Mouse (Mus musculus) ES-E14 (cell line): Measurements from ENCODE around the gene Mgam. TPM values are rescaled to one million over a fixed set of nuclear protein-coding genes. Genes with fewer than 3 reads are reported as not detected.

ENCODE experiments used
- DNase-seq: peaks from one replicate; pipeline ENCODE4 v3.0.0-alpha.2; 2013; ENCODE audit warnings: low read depth, low spot score
- H3K27ac ChIP-seq: 2 replicates; pipeline ENCODE4 v1.5.1; 2012; ENCODE audit warnings: low read depth, mild to moderate bottlenecking, low read length, moderate library complexity, mixed read lengths; ENCODE audit not compliant: poor library complexity, insufficient read depth, severe bottlenecking
- H3K36me3 ChIP-seq: 2 replicates; pipeline ENCODE4 v1.6.1; 2012; ENCODE audit warnings: mild to moderate bottlenecking, low read length, moderate library complexity, mixed read lengths; ENCODE audit not compliant: control insufficient read depth, poor library complexity, insufficient read depth, severe bottlenecking
- H3K4me1 ChIP-seq, 2 experiments: fragments of 150-350 bp in 1 of 2; sonication (generic) in 1 of 2; 2 replicates each; pipeline ENCODE4 v1.6.1; 2012; ENCODE audit warnings: low read length in 2 of 2, mild to moderate bottlenecking in 1 of 2, mixed read lengths in 1 of 2; ENCODE audit not compliant: control insufficient read depth in 2 of 2, insufficient read depth in 2 of 2, poor library complexity in 1 of 2
- H3K4me3 ChIP-seq, 2 experiments: fragments of 150-350 bp in 1 of 2; sonication (generic) in 1 of 2; 2 replicates each; pipeline ENCODE4 v1.5.1; 2012; ENCODE audit warnings: low read length in 2 of 2, low read depth in 1 of 2, mild to moderate bottlenecking in 1 of 2, mixed read lengths in 1 of 2; ENCODE audit not compliant: insufficient read depth in 1 of 2, poor library complexity in 1 of 2, severe bottlenecking in 1 of 2
- H3K9ac ChIP-seq: 2 replicates; pipeline ENCODE4 v1.6.1; 2012; ENCODE audit warnings: low read depth, mild to moderate bottlenecking, low read length, mixed read lengths; ENCODE audit not compliant: poor library complexity, insufficient read depth, severe bottlenecking
- H3K9me3 ChIP-seq: fragments of 150-350 bp; sonication (generic); 2 replicates; pipeline ENCODE4 v1.6.1; 2012; ENCODE audit warnings: low read depth, mild to moderate bottlenecking, low read length; ENCODE audit not compliant: control insufficient read depth, insufficient read depth
- CHD2 ChIP-seq: IDR thresholded peaks from 2 replicates; pipeline ENCODE4 v1.6.1; 2014; ENCODE audit warnings: mild to moderate bottlenecking, low read depth, low read length, inconsistent platforms
- HCFC1 ChIP-seq: IDR thresholded peaks from 2 replicates; pipeline ENCODE4 v1.6.1; 2012; ENCODE audit warnings: low read length, inconsistent platforms, borderline replicate concordance; ENCODE audit not compliant: insufficient read depth
- MAFK ChIP-seq: IDR thresholded peaks from 2 replicates; pipeline ENCODE4 v1.6.1; 2014; ENCODE audit warnings: mild to moderate bottlenecking, low read depth, low read length, inconsistent platforms; ENCODE audit not compliant: insufficient read depth
- ZC3H11A ChIP-seq: IDR thresholded peaks from 2 replicates; pipeline ENCODE4 v1.6.1; 2012; ENCODE audit warnings: low read depth, mild to moderate bottlenecking, inconsistent platforms, low read length, borderline replicate concordance
- ZNF384 ChIP-seq: IDR thresholded peaks from 2 replicates; pipeline ENCODE4 v1.6.1; 2012; ENCODE audit warnings: low read depth, low read length, inconsistent platforms
- in situ Hi-C, 2 experiments: fragments of 600-800 bp; cut with MboI; formaldehyde crosslinking; loops; one replicate each; pipeline ENCODE4 v1.15.1; 2025; ENCODE audit warnings: low sequenced_read_pairs in 2 of 2, inconsistent platforms in 1 of 2; ENCODE audit not compliant: unreplicated experiment in 2 of 2
- total RNA-seq: library from RNA; depleted of rRNA; stranded (reverse); fragments of 300-350 nt; gene quantifications from 2 replicates; pipeline ENCODE4 v1.2.3, GENCODE M21; 2012

Mgam gene
- total RNA-seq, 1 experiment: 0.22 TPM

DNA sequence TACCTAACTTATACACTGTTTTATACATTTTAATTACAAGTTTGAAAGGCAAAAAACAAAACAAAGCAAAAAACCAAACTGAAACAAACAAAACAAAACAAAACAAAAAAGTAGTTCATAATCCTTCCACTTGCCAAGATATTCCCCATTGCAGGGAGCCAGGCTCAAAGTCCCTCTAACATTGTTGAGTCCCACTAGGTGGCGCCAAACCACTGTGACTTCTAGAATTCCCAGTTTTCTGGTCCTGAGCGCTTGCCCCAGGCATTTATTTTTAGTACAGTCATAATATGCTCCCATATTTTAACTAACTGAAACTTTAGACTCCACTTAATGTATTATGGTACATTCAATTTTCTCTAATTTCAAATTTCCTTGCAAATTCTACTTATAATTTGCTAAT is 10.7 kb upstream of the Mgam start:
- in situ Hi-C loops: no loop called here
- no peaks in the 10 kb centered on the region for H3K4me1 ChIP-seq
- TF ChIP-seq ZC3H11A (peak; percentile 44; the same call in 1 of the 2 replicates), CHD2 (no peak)
- H3K9ac ChIP-seq: no peak overlapping the region
- no peak overlapping the region for H3K4me3 ChIP-seq
- H3K27ac ChIP-seq: no peak overlapping the region
- H3K36me3 ChIP-seq: no peaks in the 10 kb centered on the region
- H3K9me3 ChIP-seq: no peaks in the 10 kb centered on the region
- peak; percentile 45 for DNase-seq

- Histone ChIP-seq H3K9me3 (no peaks in the 10 kb centered on the region), H3K36me3 (no peaks in the 10 kb centered on the region), H3K4me1 (no peaks in the 10 kb centered on the region), H3K4me3 (no peak overlapping the region), H3K9ac (no peak overlapping the region), H3K27ac (no peak overlapping the region)
- DNase-seq: no peak
- in situ Hi-C loops: no loop called here
- no peak for TF ChIP-seq CHD2
- TF ChIP-seq MAFK: no peak
- no peak for TF ChIP-seq HCFC1
- no peak for TF ChIP-seq ZC3H11A
- no peak for TF ChIP-seq ZNF384
Observed at GRCm38 (mm10) chr6:40626111-40626510, 2.5 kb upstream of the Mgam start.

DNA sequence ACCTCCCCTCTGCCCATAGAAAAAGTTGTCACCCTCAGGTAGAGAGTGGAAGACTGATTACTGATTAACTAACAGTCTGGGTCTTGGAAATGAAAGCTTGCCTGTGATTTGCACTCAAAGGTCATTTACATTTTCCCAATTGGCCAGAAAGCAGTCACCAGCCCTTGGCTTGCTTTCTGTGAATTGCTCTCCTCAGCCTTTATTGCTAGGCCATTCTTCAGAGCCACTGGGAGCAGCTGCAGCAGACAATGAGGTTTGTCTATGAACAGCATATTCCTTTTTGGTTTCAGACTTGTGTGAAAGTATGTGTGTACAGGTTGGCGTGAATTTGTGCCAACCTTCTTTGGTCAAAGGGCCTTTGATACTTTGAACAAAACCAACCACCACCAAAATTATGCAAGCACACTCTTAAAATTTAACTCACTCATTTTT is 6.0 kb downstream of the Mgam start:
- no peaks in the 10 kb centered on the region for H3K4me1 ChIP-seq
- no peak overlapping the region for H3K9ac ChIP-seq
- H3K27ac ChIP-seq: no peak overlapping the region
- DNase-seq: no peak
- H3K36me3 ChIP-seq: no peaks in the 10 kb centered on the region
- H3K4me3 ChIP-seq: no peak overlapping the region
- in situ Hi-C loops: no loop called here
- TF ChIP-seq CHD2: no peak
- TF ChIP-seq MAFK: no peak
- TF ChIP-seq ZNF384: no peak
- TF ChIP-seq ZC3H11A: no peak
- no peak for TF ChIP-seq HCFC1
- H3K9me3 ChIP-seq: no peaks in the 10 kb centered on the region

DNA sequence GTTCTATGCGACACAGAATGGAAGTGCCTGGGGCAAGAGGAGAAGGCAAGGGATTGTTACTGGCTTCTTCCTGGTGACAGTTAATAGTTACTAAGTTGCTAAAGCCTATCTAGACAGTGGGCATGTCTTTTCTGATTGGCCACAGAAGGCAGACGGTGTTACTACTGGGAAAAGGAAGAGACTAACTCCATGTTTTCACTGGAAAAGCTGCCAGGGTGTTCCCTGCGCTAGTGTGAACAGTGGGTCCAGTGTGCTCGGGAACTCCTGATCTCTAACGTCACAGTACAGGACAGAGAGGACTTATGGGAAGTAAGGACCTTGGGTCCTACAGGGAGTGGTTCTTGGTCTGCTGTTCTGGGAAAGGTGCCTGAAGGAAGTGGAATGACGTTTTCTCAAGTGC is 6.9 kb downstream of the Mgam start:
- in situ Hi-C loops: no loop called here
- Histone ChIP-seq H3K36me3 (no peaks in the 10 kb centered on the region), H3K9ac (no peak overlapping the region), H3K4me3 (no peak overlapping the region), H3K9me3 (no peaks in the 10 kb centered on the region), H3K4me1 (no peaks in the 10 kb centered on the region), H3K27ac (no peak overlapping the region)
- no peak for TF ChIP-seq CHD2
- TF ChIP-seq ZC3H11A: no peak
- no peak for TF ChIP-seq ZNF384
- no peak for TF ChIP-seq HCFC1
- TF ChIP-seq MAFK: no peak
- DNase-seq: no peak

GRCm38 (mm10) chr6:40637755-40638154 is 9.1 kb downstream of the Mgam start:
- Histone ChIP-seq H3K27ac (no peak overlapping the region), H3K9ac (no peak overlapping the region), H3K9me3 (no peaks in the 10 kb centered on the region), H3K4me3 (no peak overlapping the region), H3K4me1 (no peaks in the 10 kb centered on the region), H3K36me3 (no peaks in the 10 kb centered on the region)
- no peak for DNase-seq
- peak; percentile 91 for TF ChIP-seq MAFK
- no peak for TF ChIP-seq HCFC1
- in situ Hi-C loops: no loop called here
